Mouse (Mus musculus) liver, embryonic 11.5 days (tissue): Measurements from ENCODE around the gene Htr6. TPM values are rescaled to one million over a fixed set of nuclear protein-coding genes. Genes with fewer than 3 reads are reported as not detected.

Source experiments
- ATAC-seq: fragments of 200-750 bp; cut with Nextera tagmentation; replicated peaks from 2 replicates; pipeline ENCODE4 v1.8.0; 2017; ENCODE audit warnings: moderate number of reproducible peaks, mild to moderate bottlenecking, moderate TSS enrichment, moderate library complexity; ENCODE audit not compliant: low FRiP score
- DNase-seq: peaks from one replicate; pipeline ENCODE4 v3.0.0-alpha.2; 2017; ENCODE audit warnings: low spot score
- H3K27ac ChIP-seq: fragments of 300-500 bp; sonication (generic); 2 replicates; pipeline ENCODE4 v1.5.1; 2014; ENCODE audit warnings: mild to moderate bottlenecking, low read depth, low read length, control low read depth
- H3K27me3 ChIP-seq: fragments of 300-500 bp; sonication (generic); replicated peaks from 2 replicates; pipeline ENCODE4 v1.6.1; 2014; ENCODE audit warnings: low read length, mixed read lengths; ENCODE audit not compliant: control insufficient read depth, insufficient read depth
- H3K36me3 ChIP-seq: fragments of 300-500 bp; sonication (generic); 2 replicates; pipeline ENCODE4 v1.6.1; 2014; ENCODE audit warnings: mild to moderate bottlenecking, low read length, moderate library complexity, mixed read lengths; ENCODE audit not compliant: control insufficient read depth, insufficient read depth
- H3K4me1 ChIP-seq: fragments of 300-500 bp; sonication (generic); replicated peaks from 2 replicates; pipeline ENCODE4 v1.6.1; 2014; ENCODE audit warnings: low read length, mixed read lengths; ENCODE audit not compliant: control insufficient read depth, insufficient read depth
- H3K4me2 ChIP-seq: fragments of 300-500 bp; sonication (generic); 2 replicates; pipeline ENCODE4 v1.6.1; 2014; ENCODE audit warnings: mild to moderate bottlenecking, control low read depth, moderate library complexity
- H3K4me3 ChIP-seq: fragments of 300-500 bp; sonication (generic); 2 replicates; pipeline ENCODE4 v1.5.1; 2014; ENCODE audit warnings: low read depth, low read length, control low read depth
- H3K9ac ChIP-seq: fragments of 300-500 bp; sonication (generic); 2 replicates; pipeline ENCODE4 v1.6.1; 2014; ENCODE audit warnings: low read depth, low read length, control low read depth
- H3K9me3 ChIP-seq: fragments of 300-500 bp; sonication (generic); 2 replicates; pipeline ENCODE4 v1.6.1; 2016; ENCODE audit warnings: low read length, inconsistent platforms, mixed read lengths; ENCODE audit not compliant: control insufficient read depth
- WGBS: fragments of 180-500 bp; shearing (Covaris S2); extraction: QIAGEN DNeasy Blood & Tissue Kit; methylation state at CpG from one replicate; pipeline ENCODE4 v1.1.7; 2014; 5-methylcytosine and 5-hydroxymethylcytosine counted together
- polyA plus RNA-seq: library from polyadenylated mRNA; unstranded; fragments of >200 nt; fragmentation: Nextera tagmentation; extraction: Ambion mirVana; gene quantifications from 2 replicates; pipeline ENCODE4 v1.2.1, GENCODE M21; 2014

The Htr6 gene
- polyA plus RNA-seq, 1 experiment from 2014 or later: not detected

DNA sequence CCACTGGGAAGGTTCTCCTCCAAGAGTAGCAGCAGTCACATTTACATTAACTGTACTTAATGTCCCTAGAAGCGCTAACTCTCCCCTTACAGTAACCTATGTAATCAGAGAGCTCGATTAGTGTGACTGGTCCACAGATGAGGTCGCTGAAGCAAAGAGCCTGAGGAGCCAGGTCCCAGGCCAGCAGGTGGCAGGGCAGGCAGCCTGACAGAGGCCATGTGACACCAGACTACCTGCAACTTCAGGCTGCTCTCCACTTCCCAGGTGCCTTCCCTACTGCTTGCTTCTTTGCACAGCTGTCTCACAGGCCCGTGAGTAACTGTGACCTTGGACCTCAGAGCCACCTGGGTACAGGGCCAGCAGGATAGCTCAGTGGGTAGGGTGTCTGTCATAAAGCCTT lies 40.8 kb downstream of the Htr6 start:
- Histone ChIP-seq H3K27ac (no peak overlapping the region), H3K4me3 (no peak overlapping the region), H3K9me3 (no peaks in the 10 kb centered on the region), H3K4me2 (no peak overlapping the region), H3K4me1 (no peaks in the 10 kb centered on the region), H3K36me3 (no peaks in the 10 kb centered on the region), H3K9ac (no peak overlapping the region), H3K27me3 (peaks cover under 1% of the 10 kb centered on the region)
- ATAC-seq: no peak
- WGBS: 47% methylated on average over 4 of the region's 4 CpGs
- DNase-seq: no peak

DNA sequence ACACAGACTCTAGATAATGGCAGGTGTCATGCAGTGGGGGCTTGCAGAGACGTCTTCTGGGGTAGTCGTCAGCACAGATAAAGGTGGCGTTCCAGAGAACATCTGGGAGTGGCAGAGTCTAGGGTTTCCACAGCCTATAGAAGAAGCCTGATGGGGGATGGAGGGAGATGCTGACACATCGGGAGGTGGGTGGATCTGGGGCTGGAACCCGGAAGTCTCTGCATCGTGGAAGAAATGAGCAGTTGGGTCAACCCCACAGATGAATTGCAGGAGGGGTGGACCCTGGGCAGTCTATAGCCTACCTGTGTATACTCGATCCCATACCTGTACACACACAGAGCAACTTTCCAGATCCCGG lies 41.4 kb downstream of the Htr6 start:
- H3K4me1 ChIP-seq: no peaks in the 10 kb centered on the region
- ATAC-seq (no peak), DNase-seq (no peak)
- no peak overlapping the region for H3K4me3 ChIP-seq
- H3K9ac ChIP-seq: no peak overlapping the region
- H3K27ac ChIP-seq: no peak overlapping the region
- H3K27me3 ChIP-seq: no peaks in the 10 kb centered on the region
- 68% methylated on average over 8 of the region's 8 CpGs for WGBS
- no peak overlapping the region for H3K4me2 ChIP-seq
- no peaks in the 10 kb centered on the region for H3K9me3 ChIP-seq
- H3K36me3 ChIP-seq: no peaks in the 10 kb centered on the region

GRCm38 (mm10) chr4:139033263-139034009 lies 41.9 kb downstream of the Htr6 start:
- no peak overlapping the region for H3K9ac ChIP-seq
- no peak overlapping the region for H3K4me2 ChIP-seq
- no peaks in the 10 kb centered on the region for H3K27me3 ChIP-seq
- no peaks in the 10 kb centered on the region for H3K36me3 ChIP-seq
- H3K9me3 ChIP-seq: no peaks in the 10 kb centered on the region
- no peak for DNase-seq
- WGBS: 77% methylated on average over 11 of the region's 11 CpGs
- no peak for ATAC-seq
- no peaks in the 10 kb centered on the region for H3K4me1 ChIP-seq
- H3K27ac ChIP-seq: no peak overlapping the region
- no peak overlapping the region for H3K4me3 ChIP-seq

GRCm38 (mm10) chr4:139032521-139032920 lies 42.8 kb downstream of the Htr6 start:
- H3K27me3 ChIP-seq: no peaks in the 10 kb centered on the region
- WGBS: 80% methylated on average over 12 of the region's 12 CpGs
- ATAC-seq: no peak

DNA sequence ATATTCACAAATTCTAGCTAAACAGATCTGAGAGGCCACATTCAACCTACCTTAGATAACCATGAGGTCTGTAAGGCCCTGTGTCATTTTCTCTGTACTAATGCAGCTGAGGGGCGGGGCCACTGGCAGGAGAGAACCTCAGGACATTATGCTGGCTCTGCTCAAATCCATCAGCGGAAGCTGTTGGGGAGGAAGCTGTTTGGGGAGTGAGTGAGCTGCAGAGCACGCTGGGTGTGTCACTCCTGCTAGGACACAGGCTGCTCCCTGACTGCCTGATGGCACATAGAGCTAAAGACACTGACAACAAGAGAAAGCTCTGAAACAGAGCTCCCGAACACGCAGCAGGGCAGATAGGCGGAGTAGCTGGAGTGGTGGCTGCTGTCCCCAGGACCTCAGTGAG lies 44.7 kb downstream of the Htr6 start:
- Histone ChIP-seq H3K36me3 (no peaks in the 10 kb centered on the region), H3K9me3 (no peaks in the 10 kb centered on the region), H3K4me2 (no peak overlapping the region), H3K4me3 (no peak overlapping the region), H3K27me3 (no peaks in the 10 kb centered on the region), H3K4me1 (no peaks in the 10 kb centered on the region), H3K27ac (no peak overlapping the region), H3K9ac (no peak overlapping the region)
- WGBS: 58% methylated on average over 6 of the region's 6 CpGs
- DNase-seq: no peak
- ATAC-seq: no peak

More at GRCm38 (mm10) chr4:139032521-139032920, 42.8 kb downstream of the Htr6 start:
- no peaks in the 10 kb centered on the region for H3K36me3 ChIP-seq
- no peak overlapping the region for H3K4me2 ChIP-seq
- H3K4me3 ChIP-seq: no peak overlapping the region
- H3K9me3 ChIP-seq: no peaks in the 10 kb centered on the region
- H3K4me1 ChIP-seq: no peaks in the 10 kb centered on the region
- H3K9ac ChIP-seq: no peak overlapping the region
- no peak for DNase-seq
- H3K27ac ChIP-seq: no peak overlapping the region

GRCm38 (mm10) chr4:139024379-139024778 lies 51.0 kb downstream of the Htr6 start:
- no peak for DNase-seq
- 38% methylated on average over 2 of the region's 2 CpGs for WGBS
- Histone ChIP-seq H3K27ac (no peak overlapping the region), H3K9me3 (no peaks in the 10 kb centered on the region), H3K4me3 (no peak overlapping the region), H3K36me3 (no peaks in the 10 kb centered on the region), H3K27me3 (no peaks in the 10 kb centered on the region), H3K4me1 (no peaks in the 10 kb centered on the region; the same call in none of the 2 replicates), H3K9ac (no peak overlapping the region), H3K4me2 (no peak overlapping the region)
- no peak for ATAC-seq

DNA sequence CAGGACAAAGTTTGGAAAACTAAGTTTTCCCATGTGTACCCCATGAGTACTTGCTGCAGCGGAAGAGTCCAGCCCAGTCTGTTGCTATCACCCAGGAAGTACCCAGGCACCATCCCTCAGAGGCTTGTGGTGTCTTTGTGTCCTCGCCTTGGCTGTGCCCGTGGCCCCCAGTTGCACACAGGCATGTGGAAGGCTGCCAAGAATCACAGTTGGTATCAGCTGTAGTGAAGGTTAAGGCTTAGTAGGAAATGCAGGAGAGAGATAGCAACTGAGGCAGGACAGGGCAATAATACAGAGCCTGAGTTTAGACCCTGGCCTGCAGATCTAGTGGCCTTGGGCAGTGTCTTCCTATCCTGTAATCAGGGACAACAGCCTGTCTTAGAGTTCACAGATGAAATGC lies 55.0 kb downstream of the Htr6 start:
- Histone ChIP-seq H3K9ac (no peak overlapping the region), H3K9me3 (no peaks in the 10 kb centered on the region), H3K36me3 (no peaks in the 10 kb centered on the region), H3K27me3 (no peaks in the 10 kb centered on the region), H3K4me3 (no peak overlapping the region), H3K4me1 (no peaks in the 10 kb centered on the region; the same call in none of the 2 replicates), H3K27ac (no peak overlapping the region), H3K4me2 (no peak overlapping the region)
- DNase-seq (no peak), ATAC-seq (no peak)
- WGBS: 72% methylated on average over 3 of the region's 3 CpGs

- H3K4me2 ChIP-seq: peak overlapping the region; percentile 10; the same call in 1 of the 2 replicates
- 20% methylated on average over 13 of the region's 13 CpGs for WGBS
- peak; percentile 44 for DNase-seq
These were observed 56.0 kb downstream of the Htr6 start for GRCm38 (mm10) chr4:139019413-139019812.

GRCm38 (mm10) chr4:139018976-139019375 lies 56.4 kb downstream of the Htr6 start:
- no peak overlapping the region for H3K9ac ChIP-seq
- no peak overlapping the region for H3K4me3 ChIP-seq
- H3K9me3 ChIP-seq: peaks cover 3% of the 10 kb centered on the region; the same call in 1 of the 2 replicates
- ATAC-seq (no peak), DNase-seq (no peak)
- H3K27ac ChIP-seq: no peak overlapping the region
- no peaks in the 10 kb centered on the region for H3K36me3 ChIP-seq
- WGBS: 74% methylated on average over 4 of the region's 4 CpGs
- no peaks in the 10 kb centered on the region; the same call in none of the 2 replicates for H3K4me1 ChIP-seq
- H3K4me2 ChIP-seq: no peak overlapping the region
- H3K27me3 ChIP-seq: no peaks in the 10 kb centered on the region

More at GRCm38 (mm10) chr4:139019413-139019812, 56.0 kb downstream of the Htr6 start:
- no peak overlapping the region for H3K27ac ChIP-seq
- no peaks in the 10 kb centered on the region; the same call in none of the 2 replicates for H3K4me1 ChIP-seq
- H3K36me3 ChIP-seq: no peaks in the 10 kb centered on the region
- peak; percentile 88 for ATAC-seq
- no peak overlapping the region for H3K4me3 ChIP-seq
- peaks cover 3% of the 10 kb centered on the region; the same call in 1 of the 2 replicates for H3K9me3 ChIP-seq
- H3K9ac ChIP-seq: no peak overlapping the region
- H3K27me3 ChIP-seq: no peaks in the 10 kb centered on the region
